Mouse (Mus musculus) embryonic facial prominence, embryonic 13.5 days (tissue): ENCODE measurements around the gene Tuba4a. TPM values are rescaled to one million over a fixed set of nuclear protein-coding genes. Genes with fewer than 3 reads are reported as not detected.

Experiments
- ATAC-seq: fragments of 200-750 bp; cut with Nextera tagmentation; 2 replicates; pipeline ENCODE4 v1.8.0; 2017; ENCODE audit warnings: low read depth; ENCODE audit not compliant: insufficient number of reproducible peaks, insufficient read depth, low FRiP score, low TSS enrichment
- H3K27ac ChIP-seq: fragments of 300-500 bp; sonication (generic); 2 replicates; pipeline ENCODE4 v1.5.1; 2015; ENCODE audit warnings: moderate library complexity, mild to moderate bottlenecking, inconsistent platforms
- H3K27me3 ChIP-seq: fragments of 300-500 bp; sonication (generic); 2 replicates; pipeline ENCODE4 v1.6.1; 2015; ENCODE audit warnings: mild to moderate bottlenecking, inconsistent platforms
- H3K36me3 ChIP-seq: fragments of 300-500 bp; sonication (generic); 2 replicates; pipeline ENCODE4 v1.6.1; 2015; ENCODE audit warnings: mild to moderate bottlenecking, inconsistent platforms
- H3K4me1 ChIP-seq: fragments of 300-500 bp; sonication (generic); 2 replicates; pipeline ENCODE4 v1.6.1; 2015; ENCODE audit warnings: inconsistent platforms
- H3K4me2 ChIP-seq: fragments of 300-500 bp; sonication (generic); 2 replicates; pipeline ENCODE4 v1.6.1; 2015; ENCODE audit warnings: moderate library complexity, mild to moderate bottlenecking, inconsistent platforms
- H3K4me3 ChIP-seq: fragments of 300-500 bp; sonication (generic); 2 replicates; pipeline ENCODE4 v1.5.1; 2015; ENCODE audit warnings: mild to moderate bottlenecking, inconsistent platforms
- H3K9ac ChIP-seq: fragments of 300-500 bp; sonication (generic); 2 replicates; pipeline ENCODE4 v1.6.1; 2015; ENCODE audit warnings: mild to moderate bottlenecking, inconsistent platforms
- H3K9me3 ChIP-seq: fragments of 300-500 bp; sonication (generic); 2 replicates; pipeline ENCODE4 v1.6.1; 2016; ENCODE audit warnings: inconsistent platforms
- WGBS: fragments of 180-500 bp; shearing (Covaris S2); methylation state at CpG from one replicate; pipeline ENCODE4 v1.1.7; 2015; ENCODE audit warnings: mixed read lengths; 5-methylcytosine and 5-hydroxymethylcytosine counted together
- microRNA-seq: library from miRNA; unstranded; fragments of <30 nt; microRNA quantifications from one replicate; pipeline ENCODE4, GENCODE M21; 2016
- polyA plus RNA-seq: library from polyadenylated mRNA; unstranded; fragments of >200 nt; fragmentation: Nextera tagmentation; extraction: Ambion mirVana; gene quantifications from 2 replicates; pipeline ENCODE4 v1.2.1, GENCODE M21; 2015

Tuba4a gene
- polyA plus RNA-seq, 1 experiment from 2014 or later, result 17.1 TPM

- H3K9me3 ChIP-seq, result no peaks in the 10 kb centered on the region
- 9% methylated on average over 23 of the region's 23 CpGs for WGBS
- ATAC-seq, result peak; percentile 17; the same call in 1 of the 2 replicates
- H3K27ac ChIP-seq, result no peak overlapping the region
- H3K27me3 ChIP-seq, result no peaks in the 10 kb centered on the region
- H3K4me1 ChIP-seq, result peaks cover 21% of the 10 kb centered on the region
- H3K4me3 ChIP-seq, result peak overlapping the region; percentile 65
- H3K4me2 ChIP-seq, result peak overlapping the region; percentile 100
- H3K36me3 ChIP-seq, result peaks cover 65% of the 10 kb centered on the region
- H3K9ac ChIP-seq, result peak overlapping the region; percentile 76
Observed at GRCm38 (mm10) chr1:75179334-75180104, 40.1 kb downstream of the Tuba4a start.

GRCm38 (mm10) chr1:75168472-75169464, 50.9 kb downstream of the Tuba4a start, which contains the start of gene Zfand2b:
TSS of gene Zfand2b (plus strand) at chr1:75168646.
- Histone ChIP-seq H3K27ac (peak within 1 kb of the TSS; percentile 91), H3K27me3 (no peaks in the 10 kb centered on the region), H3K4me1 (peaks cover 13% of the 10 kb centered on the region), H3K9ac (peak within 1 kb of the TSS; percentile 74), H3K36me3 (peaks cover 37% of the 10 kb centered on the region), H3K4me3 (peak within 1 kb of the TSS; percentile 72), H3K9me3 (no peaks in the 10 kb centered on the region), H3K4me2 (peak within 1 kb of the TSS; percentile 79)
- WGBS, result under 1% methylated on average over 59 of the region's 59 CpGs
- peak; percentile 99 for ATAC-seq

GRCm38 (mm10) chr1:75168093-75168471, 51.6 kb downstream of the Tuba4a start:
- peak overlapping the region; percentile 72 for H3K4me3 ChIP-seq
- H3K9me3 ChIP-seq, result no peaks in the 10 kb centered on the region
- H3K36me3 ChIP-seq, result peaks cover 30% of the 10 kb centered on the region
- H3K9ac ChIP-seq, result peak overlapping the region; percentile 74
- peak; percentile 22; the same call in 1 of the 2 replicates for ATAC-seq
- 6% methylated on average over 7 of the region's 7 CpGs for WGBS
- no peaks in the 10 kb centered on the region for H3K27me3 ChIP-seq
- H3K4me1 ChIP-seq, result peaks cover 13% of the 10 kb centered on the region
- peak overlapping the region; percentile 79 for H3K4me2 ChIP-seq
- H3K27ac ChIP-seq, result peak overlapping the region; percentile 91

Small RNA genes lying within 50 kb of the gene (microRNA-seq; reads per million reads assigned to microRNA genes)
- gene Gm27943, result not detected

Other genes with a start within 250 kb of the Tuba4a start
- 11.2 and 12.7 TPM in 2 replicates for gene Nhej1, start 94.7 kb downstream of the Tuba4a start, polyA plus RNA-seq
- gene Slc23a3, start 86.0 kb downstream of the Tuba4a start, polyA plus RNA-seq, result 0.15 and 0.47 TPM in 2 replicates
- 40.5 and 43.8 TPM in 2 replicates for gene Cnppd1, start 77.2 kb downstream of the Tuba4a start, polyA plus RNA-seq
- gene Retreg2, start 77.1 kb downstream of the Tuba4a start, polyA plus RNA-seq, result 39.4 and 45.1 TPM in 2 replicates
- 45.1 and 48.2 TPM in 2 replicates for gene Zfand2b, start 51.2 kb downstream of the Tuba4a start, polyA plus RNA-seq
- 27.0 and 35.2 TPM in 2 replicates for gene Abcb6, start 39.5 kb downstream of the Tuba4a start, polyA plus RNA-seq
- gene Ankzf1, start 27.7 kb downstream of the Tuba4a start, polyA plus RNA-seq, result 27.1 and 30.5 TPM in 2 replicates
- 28.4 and 30.8 TPM in 2 replicates for gene Atg9a, start 27.7 kb downstream of the Tuba4a start, polyA plus RNA-seq
- gene Glb1l, start 9.1 kb downstream of the Tuba4a start, polyA plus RNA-seq, result 21.9 and 23.3 TPM in 2 replicates
- gene Stk16, start 9.0 kb downstream of the Tuba4a start, polyA plus RNA-seq, result 133 and 141 TPM in 2 replicates
- not detected in 2 replicates for gene A630095N17Rik, start 12.2 kb upstream of the Tuba4a start, polyA plus RNA-seq
- 36.6 and 47.8 TPM in 2 replicates for gene Dnajb2, start 16.5 kb upstream of the Tuba4a start, polyA plus RNA-seq
- gene Ptprn, start 44.6 kb upstream of the Tuba4a start, polyA plus RNA-seq, result 0.37 and 0.54 TPM in 2 replicates
- gene Resp18, start 58.5 kb upstream of the Tuba4a start, polyA plus RNA-seq, result 1.7 and 2.1 TPM in 2 replicates
- gene Dnpep, start 98.1 kb upstream of the Tuba4a start, polyA plus RNA-seq, result 110 and 112 TPM in 2 replicates
- gene Des, start 140.5 kb upstream of the Tuba4a start, polyA plus RNA-seq, result 9.9 and 13.8 TPM in 2 replicates
- gene Speg, start 155.4 kb upstream of the Tuba4a start, polyA plus RNA-seq, result 16.1 and 17.0 TPM in 2 replicates
- gene Gmppa, start 216.1 kb upstream of the Tuba4a start, polyA plus RNA-seq, result 74.2 and 83.0 TPM in 2 replicates
- gene Asic4, start 230.6 kb upstream of the Tuba4a start, polyA plus RNA-seq, result 0.30 and 0.45 TPM in 2 replicates